Mouse (Mus musculus) lung, embryonic 15.5 days (tissue): ENCODE data around the gene Tbc1d22b. TPM values are rescaled to one million over a fixed set of nuclear protein-coding genes. Genes with fewer than 3 reads are reported as not detected.

Experiments used
- ATAC-seq: fragments of 200-750 bp; cut with Nextera tagmentation; 2 replicates; pipeline ENCODE4 v1.8.0; 2017; ENCODE audit warnings: moderate number of reproducible peaks, borderline replicate concordance; ENCODE audit not compliant: low FRiP score, low TSS enrichment; ENCODE audit errors: extremely low read depth
- H3K27ac ChIP-seq: fragments of 300-500 bp; sonication (generic); 2 replicates; pipeline ENCODE4 v1.5.1; 2015; ENCODE audit warnings: moderate library complexity, mild to moderate bottlenecking, inconsistent platforms
- H3K27me3 ChIP-seq: fragments of 300-500 bp; sonication (generic); 2 replicates; pipeline ENCODE4 v1.6.1; 2015; ENCODE audit warnings: inconsistent platforms
- H3K36me3 ChIP-seq: fragments of 300-500 bp; sonication (generic); 2 replicates; pipeline ENCODE4 v1.6.1; 2015; ENCODE audit warnings: inconsistent platforms
- H3K4me1 ChIP-seq: fragments of 300-500 bp; sonication (generic); 2 replicates; pipeline ENCODE4 v1.6.1; 2015; ENCODE audit warnings: inconsistent platforms
- H3K4me2 ChIP-seq: fragments of 300-500 bp; sonication (generic); 2 replicates; pipeline ENCODE4 v1.6.1; 2015; ENCODE audit warnings: inconsistent platforms, mild to moderate bottlenecking, moderate library complexity
- H3K4me3 ChIP-seq: fragments of 300-500 bp; sonication (generic); 2 replicates; pipeline ENCODE4 v1.5.1; 2015; ENCODE audit warnings: mild to moderate bottlenecking, inconsistent platforms
- H3K9ac ChIP-seq: fragments of 300-500 bp; sonication (generic); 2 replicates; pipeline ENCODE4 v1.6.1; 2015; ENCODE audit warnings: inconsistent platforms
- H3K9me3 ChIP-seq: fragments of 300-500 bp; sonication (generic); 2 replicates; pipeline ENCODE4 v1.6.1; 2016; ENCODE audit warnings: inconsistent platforms
- WGBS: fragments of 180-500 bp; shearing (Covaris S2); methylation state at CpG from one replicate; pipeline ENCODE4 v1.1.7; 2015; 5-methylcytosine and 5-hydroxymethylcytosine counted together
- polyA plus RNA-seq: library from polyadenylated mRNA; unstranded; fragments of >200 nt; fragmentation: Nextera tagmentation; extraction: Ambion mirVana; gene quantifications from 2 replicates; pipeline ENCODE4 v1.2.1, GENCODE M21; 2015

The Tbc1d22b gene
- polyA plus RNA-seq, 1 experiment from 2014 or later, result 15.6 TPM

- Histone ChIP-seq H3K27ac (peak overlapping the region; percentile 76), H3K36me3 (peaks cover 40% of the 10 kb centered on the region), H3K27me3 (no peaks in the 10 kb centered on the region), H3K9me3 (no peaks in the 10 kb centered on the region), H3K4me3 (no peak overlapping the region), H3K9ac (no peak overlapping the region), H3K4me2 (no peak overlapping the region), H3K4me1 (no peaks in the 10 kb centered on the region)
- 53% methylated on average over 4 of the region's 4 CpGs for WGBS
- ATAC-seq, result no peak; the same call in 1 of the 2 replicates
These were observed 30.1 kb downstream of the Tbc1d22b start for GRCm38 (mm10) chr17:29579579-29580126.

- peaks cover 17% of the 10 kb centered on the region for H3K36me3 ChIP-seq
- H3K4me3 ChIP-seq, result no peak overlapping the region
- H3K27me3 ChIP-seq, result no peaks in the 10 kb centered on the region
- no peak overlapping the region for H3K4me2 ChIP-seq
- ATAC-seq, result no peak
- WGBS, result 71% methylated on average over 5 of the region's 5 CpGs
- no peak overlapping the region for H3K9ac ChIP-seq
- no peaks in the 10 kb centered on the region for H3K4me1 ChIP-seq
- no peaks in the 10 kb centered on the region for H3K9me3 ChIP-seq
- H3K27ac ChIP-seq, result no peak overlapping the region
These were observed 34.0 kb downstream of the Tbc1d22b start for GRCm38 (mm10) chr17:29583569-29583968.

GRCm38 (mm10) chr17:29584306-29584705 is 34.7 kb downstream of the Tbc1d22b start:
- no peaks in the 10 kb centered on the region for H3K27me3 ChIP-seq
- H3K9ac ChIP-seq, result no peak overlapping the region
- no peak overlapping the region for H3K4me2 ChIP-seq
- WGBS, result 60% methylated on average over 5 of the region's 5 CpGs
- H3K4me3 ChIP-seq, result no peak overlapping the region
- no peaks in the 10 kb centered on the region for H3K9me3 ChIP-seq
- peaks cover 7% of the 10 kb centered on the region; the same call in 1 of the 2 replicates for H3K4me1 ChIP-seq
- H3K27ac ChIP-seq, result no peak overlapping the region
- H3K36me3 ChIP-seq, result peaks cover 17% of the 10 kb centered on the region
- ATAC-seq, result no peak

- H3K9ac ChIP-seq, result no peak overlapping the region
- no peaks in the 10 kb centered on the region for H3K9me3 ChIP-seq
- H3K27me3 ChIP-seq, result no peaks in the 10 kb centered on the region
- peaks cover 17% of the 10 kb centered on the region for H3K36me3 ChIP-seq
- 64% methylated on average over 3 of the region's 3 CpGs for WGBS
- no peak overlapping the region for H3K4me2 ChIP-seq
- peaks cover 8% of the 10 kb centered on the region; the same call in 1 of the 2 replicates for H3K4me1 ChIP-seq
- no peak overlapping the region for H3K4me3 ChIP-seq
- H3K27ac ChIP-seq, result no peak overlapping the region
- ATAC-seq, result no peak
These were observed 35.2 kb downstream of the Tbc1d22b start for GRCm38 (mm10) chr17:29584737-29585136.

GRCm38 (mm10) chr17:29585446-29585845 is 35.9 kb downstream of the Tbc1d22b start:
- Histone ChIP-seq H3K9ac (no peak overlapping the region), H3K9me3 (no peaks in the 10 kb centered on the region), H3K4me1 (peaks cover 8% of the 10 kb centered on the region; the same call in 1 of the 2 replicates), H3K4me2 (no peak overlapping the region), H3K27ac (no peak overlapping the region), H3K4me3 (no peak overlapping the region), H3K27me3 (no peaks in the 10 kb centered on the region), H3K36me3 (peaks cover 17% of the 10 kb centered on the region)
- WGBS, result 88% methylated on average over 6 of the region's 6 CpGs
- ATAC-seq, result no peak

GRCm38 (mm10) chr17:29586921-29587320 is 37.3 kb downstream of the Tbc1d22b start:
- Histone ChIP-seq H3K27ac (no peak overlapping the region), H3K36me3 (peaks cover 14% of the 10 kb centered on the region), H3K4me1 (peaks cover 8% of the 10 kb centered on the region; the same call in 1 of the 2 replicates), H3K4me2 (no peak overlapping the region), H3K9me3 (no peaks in the 10 kb centered on the region), H3K9ac (no peak overlapping the region), H3K27me3 (no peaks in the 10 kb centered on the region), H3K4me3 (no peak overlapping the region)
- WGBS, result 72% methylated on average over 9 of the region's 9 CpGs
- no peak for ATAC-seq

- H3K27me3 ChIP-seq, result no peaks in the 10 kb centered on the region
- H3K9me3 ChIP-seq, result no peaks in the 10 kb centered on the region
- H3K9ac ChIP-seq, result no peak overlapping the region
- no peak overlapping the region for H3K4me2 ChIP-seq
- peaks cover 8% of the 10 kb centered on the region; the same call in 1 of the 2 replicates for H3K4me1 ChIP-seq
- peaks cover 3% of the 10 kb centered on the region; the same call in 1 of the 2 replicates for H3K36me3 ChIP-seq
- H3K4me3 ChIP-seq, result no peak overlapping the region
- peak overlapping the region; percentile 60; the same call in 1 of the 2 replicates for H3K27ac ChIP-seq
- ATAC-seq, result peak; percentile 86
- WGBS, result 35% methylated on average over 11 of the region's 11 CpGs
These were observed 39.8 kb downstream of the Tbc1d22b start for GRCm38 (mm10) chr17:29589221-29589898.

- Histone ChIP-seq H3K4me1 (no peaks in the 10 kb centered on the region), H3K36me3 (peaks cover 32% of the 10 kb centered on the region), H3K4me2 (no peak overlapping the region), H3K27me3 (no peaks in the 10 kb centered on the region), H3K9me3 (no peaks in the 10 kb centered on the region), H3K4me3 (no peak overlapping the region), H3K27ac (no peak overlapping the region), H3K9ac (no peak overlapping the region)
- ATAC-seq, result no peak
- WGBS, result 81% methylated on average over 15 of the region's 15 CpGs
These were observed 46.5 kb downstream of the Tbc1d22b start for GRCm38 (mm10) chr17:29595891-29596770.

- WGBS, result 86% methylated on average over 13 of the region's 13 CpGs
- Histone ChIP-seq H3K4me3 (no peak overlapping the region), H3K36me3 (peaks cover 32% of the 10 kb centered on the region), H3K9ac (no peak overlapping the region), H3K4me2 (no peak overlapping the region), H3K27ac (no peak overlapping the region), H3K4me1 (no peaks in the 10 kb centered on the region), H3K9me3 (no peaks in the 10 kb centered on the region), H3K27me3 (no peaks in the 10 kb centered on the region)
- no peak for ATAC-seq
These were observed 47.2 kb downstream of the Tbc1d22b start for GRCm38 (mm10) chr17:29596771-29597132.

- H3K36me3 ChIP-seq, result peaks cover 44% of the 10 kb centered on the region
These were observed 49.5 kb downstream of the Tbc1d22b start for GRCm38 (mm10) chr17:29599051-29599450.

GRCm38 (mm10) chr17:29599537-29599936 is 50.0 kb downstream of the Tbc1d22b start:
- ATAC-seq, result no peak
- Histone ChIP-seq H3K27me3 (no peaks in the 10 kb centered on the region), H3K4me3 (no peak overlapping the region), H3K36me3 (peaks cover 44% of the 10 kb centered on the region), H3K9ac (no peak overlapping the region), H3K4me1 (no peaks in the 10 kb centered on the region), H3K4me2 (no peak overlapping the region), H3K9me3 (no peaks in the 10 kb centered on the region), H3K27ac (no peak overlapping the region)
- 77% methylated on average over 8 of the region's 8 CpGs for WGBS

More at GRCm38 (mm10) chr17:29599051-29599450, 49.5 kb downstream of the Tbc1d22b start:
- 93% methylated on average over 14 of the region's 14 CpGs for WGBS
- H3K27ac ChIP-seq, result no peak overlapping the region
- no peak for ATAC-seq
- H3K4me3 ChIP-seq, result no peak overlapping the region
- H3K9ac ChIP-seq, result no peak overlapping the region
- H3K4me1 ChIP-seq, result no peaks in the 10 kb centered on the region
- no peaks in the 10 kb centered on the region for H3K27me3 ChIP-seq
- no peaks in the 10 kb centered on the region for H3K9me3 ChIP-seq
- no peak overlapping the region for H3K4me2 ChIP-seq

GRCm38 (mm10) chr17:29601391-29601790 is 51.8 kb downstream of the Tbc1d22b start:
- H3K4me3 ChIP-seq, result no peak overlapping the region
- no peak overlapping the region for H3K4me2 ChIP-seq
- no peak overlapping the region for H3K9ac ChIP-seq
- no peaks in the 10 kb centered on the region for H3K27me3 ChIP-seq
- no peak overlapping the region for H3K27ac ChIP-seq
- no peak for ATAC-seq
- WGBS, result 46% methylated on average over 4 of the region's 4 CpGs
- no peaks in the 10 kb centered on the region for H3K4me1 ChIP-seq
- peaks cover 34% of the 10 kb centered on the region for H3K36me3 ChIP-seq
- H3K9me3 ChIP-seq, result no peaks in the 10 kb centered on the region
